In genomic region chr12:98602114-98602513, GRCm38 (mm10) we compare ENCODE assay signal across 12 mouse cellular contexts. TPM values are rescaled to one million over a fixed set of nuclear protein-coding genes. Genes with fewer than 3 reads are reported as not detected.
A peak's percentile ranks its signal among the peaks of the same experiment; 100 is the strongest.
DNase-seq lines count a peak whose midpoint lies in the region; ATAC-seq and TF ChIP-seq lines count a peak whose summit lies in the region.
"Had no signal": no experiment of that assay in that cellular context is flagged by ENCODE, and none has a peak within 500 bp of the region (broad histone marks: within the 10 kb centered on the region; RNA-seq: fewer than 3 reads in every experiment).

No protein-coding gene starts in this region.

- no peak for DNase-seq in heart, adult 2 months
- DNase-seq in heart, postnatal 25 days (ENCODE audit: low spot score): no peak
- DNase-seq in splenic B cell, adult 2 months (ENCODE audit: low read depth, low spot score): peak; percentile 52
- DNase-seq: liver, embryonic 13.5 days; right cerebral cortex, postnatal 4 days had no signal

- TF ChIP-seq POLR2A in heart, adult 2 months (IDR thresholded peaks at IDR 0.05; ENCODE audit: insufficient read depth, low read depth, low read length): no peak

- TF ChIP-seq EP300 in heart, adult 2 months (IDR thresholded peaks at IDR 0.05; ENCODE audit: insufficient read depth, low read depth, low read length): no peak

- peaks cover 2% of the 10 kb centered on the region for H3K36me3 ChIP-seq in heart, adult 2 months (ENCODE audit: control insufficient read depth, insufficient read depth, low read length)
- H3K36me3 ChIP-seq in midbrain, embryonic 16.5 days (ENCODE audit: control insufficient read depth, insufficient read depth, low read length): no peaks in the 10 kb centered on the region
- H3K36me3 ChIP-seq in midbrain, embryonic 13.5 days: no peaks in the 10 kb centered on the region
- no peaks in the 10 kb centered on the region for H3K36me3 ChIP-seq in splenic B cell, adult 2 months (ENCODE audit: control insufficient read depth, insufficient read depth, low read length, poor library complexity, severe bottlenecking)
- no peaks in the 10 kb centered on the region for H3K36me3 ChIP-seq in kidney, embryonic 14.5 days (ENCODE audit: control insufficient read depth, insufficient read depth, low read length)
- H3K36me3 ChIP-seq in kidney, embryonic 15.5 days: no peaks in the 10 kb centered on the region
- H3K36me3 ChIP-seq: G1E; liver, embryonic 13.5 days had no signal

- H3K4me1 ChIP-seq in heart, adult 2 months (ENCODE audit: control insufficient read depth, insufficient read depth, low read length): peaks cover 3% of the 10 kb centered on the region; the same call in 1 of the 2 replicates
- peaks cover 6% of the 10 kb centered on the region; the same call in 1 of the 2 replicates for H3K4me1 ChIP-seq in midbrain, embryonic 16.5 days (ENCODE audit: control insufficient read depth, insufficient read depth, low read length)
- H3K4me1 ChIP-seq in midbrain, embryonic 13.5 days (replicated peaks): peaks cover 3% of the 10 kb centered on the region; the same call in 1 of the 2 replicates
- no peaks in the 10 kb centered on the region for H3K4me1 ChIP-seq in kidney, embryonic 14.5 days (ENCODE audit: control insufficient read depth, insufficient read depth, low read length)
- no peaks in the 10 kb centered on the region for H3K4me1 ChIP-seq in kidney, embryonic 15.5 days
- H3K4me1 ChIP-seq: liver, embryonic 13.5 days had no signal

- H3K27me3 ChIP-seq in heart, adult 2 months (ENCODE audit: control insufficient read depth, insufficient read depth, low read length): no peaks in the 10 kb centered on the region
- no peaks in the 10 kb centered on the region for H3K27me3 ChIP-seq in midbrain, embryonic 16.5 days (ENCODE audit: control insufficient read depth, insufficient read depth, low read depth, low read length)
- H3K27me3 ChIP-seq in midbrain, embryonic 13.5 days: no peaks in the 10 kb centered on the region
- no peaks in the 10 kb centered on the region for H3K27me3 ChIP-seq in splenic B cell, adult 2 months (ENCODE audit: control insufficient read depth, insufficient read depth, low read length, poor library complexity, severe bottlenecking)
- H3K27me3 ChIP-seq in kidney, embryonic 14.5 days (ENCODE audit: control insufficient read depth, insufficient read depth, low read length): no peaks in the 10 kb centered on the region
- no peaks in the 10 kb centered on the region for H3K27me3 ChIP-seq in kidney, embryonic 15.5 days
- H3K27me3 ChIP-seq: liver, embryonic 13.5 days had no signal

- intact Hi-C loops in heart, adult 2 months (cut with DNase I): no loop called here
- intact Hi-C loops in heart, postnatal 25 days (cut with DNase I): no loop called here

- H3K9me3 ChIP-seq in midbrain, embryonic 16.5 days (replicated peaks; ENCODE audit: control insufficient read depth, low read length, poor library complexity, severe bottlenecking): peaks cover 4% of the 10 kb centered on the region; the same call in 1 of the 2 replicates
- 0 out of 2 replicates have a peak, but pooled peaks cover 3% of the 10 kb centered on the region for H3K9me3 ChIP-seq in midbrain, embryonic 13.5 days
- 0 out of 2 replicates have a peak, but pooled peaks cover 4% of the 10 kb centered on the region for H3K9me3 ChIP-seq in kidney, embryonic 14.5 days (ENCODE audit: control insufficient read depth, low read length)
- 0 out of 2 replicates have a peak, but pooled peaks cover 4% of the 10 kb centered on the region for H3K9me3 ChIP-seq in kidney, embryonic 15.5 days (replicated peaks)
- H3K9me3 ChIP-seq: G1E; liver, embryonic 13.5 days had no signal

- peak overlapping the region; percentile 56 for H3K27ac ChIP-seq in heart, adult 2 months
- H3K27ac ChIP-seq in midbrain, embryonic 16.5 days (ENCODE audit: low read length): no peak overlapping the region
- no peak overlapping the region for H3K27ac ChIP-seq in midbrain, embryonic 13.5 days
- no peak overlapping the region for H3K27ac ChIP-seq in kidney, embryonic 14.5 days (ENCODE audit: low read depth, low read length)
- no peak overlapping the region for H3K27ac ChIP-seq in kidney, embryonic 15.5 days
- H3K27ac ChIP-seq: liver, embryonic 13.5 days had no signal

- H3K9ac ChIP-seq in heart, adult 2 months (ENCODE audit: low read depth, low read length): no peak overlapping the region
- no peak overlapping the region for H3K9ac ChIP-seq in midbrain, embryonic 16.5 days (ENCODE audit: low read depth, low read length)
- H3K9ac ChIP-seq in midbrain, embryonic 13.5 days (replicated peaks): no peak overlapping the region
- H3K9ac ChIP-seq in kidney, embryonic 14.5 days (ENCODE audit: low read depth, low read length): no peak overlapping the region
- H3K9ac ChIP-seq in kidney, embryonic 15.5 days: no peak overlapping the region
- H3K9ac ChIP-seq: liver, embryonic 13.5 days had no signal

- WGBS in heart, adult 2 months: under 1% methylated on average over 6 of the region's 6 CpGs
- WGBS in midbrain, embryonic 16.5 days: 26% methylated on average over 6 of the region's 6 CpGs
- WGBS in midbrain, embryonic 13.5 days: 42% methylated on average over 6 of the region's 6 CpGs
- WGBS in kidney, embryonic 14.5 days: 44% methylated on average over 6 of the region's 6 CpGs
- 36% methylated on average over 6 of the region's 6 CpGs for WGBS in kidney, embryonic 15.5 days

- peak; percentile 62; the same call in 1 of the 2 replicates for ATAC-seq in midbrain, embryonic 16.5 days
- no peak for ATAC-seq in midbrain, embryonic 13.5 days
- ATAC-seq in common myeloid progenitor, adult 5-6 weeks (replicated peaks; ENCODE audit: low read depth, poor library complexity, severe bottlenecking): peak; percentile 27; the same call in 1 of the 2 replicates
- no peak for ATAC-seq in kidney, embryonic 14.5 days (ENCODE audit: low FRiP score, low TSS enrichment)
- no peak for ATAC-seq in kidney, embryonic 15.5 days (replicated peaks; ENCODE audit: low FRiP score)

- H3K4me2 ChIP-seq in midbrain, embryonic 16.5 days (ENCODE audit: low read length): no peak overlapping the region
- H3K4me2 ChIP-seq in midbrain, embryonic 13.5 days (replicated peaks): no peak overlapping the region
- H3K4me2 ChIP-seq in kidney, embryonic 14.5 days (replicated peaks; ENCODE audit: low read depth, low read length): no peak overlapping the region
- H3K4me2 ChIP-seq in kidney, embryonic 15.5 days: no peak overlapping the region
- H3K4me2 ChIP-seq: liver, embryonic 13.5 days had no signal

- H3K4me3 ChIP-seq in heart, adult 2 months: 0 out of 2 replicates have a peak overlapping the region, but pooled peaks have one; percentile 15
- no peak overlapping the region for H3K4me3 ChIP-seq in midbrain, embryonic 16.5 days (ENCODE audit: low read depth, low read length)
- H3K4me3 ChIP-seq in midbrain, embryonic 13.5 days (replicated peaks): no peak overlapping the region
- H3K4me3 ChIP-seq in kidney, embryonic 14.5 days (ENCODE audit: low read length): no peak overlapping the region
- H3K4me3 ChIP-seq in kidney, embryonic 15.5 days (replicated peaks): no peak overlapping the region
- H3K4me3 ChIP-seq: liver, embryonic 13.5 days had no signal

- H3K79me2 ChIP-seq in heart, adult 2 months (replicated peaks; ENCODE audit: control insufficient read depth, insufficient read depth, low read length): no peaks in the 10 kb centered on the region

- no peak for TF ChIP-seq CTCF in heart, adult 2 months (IDR thresholded peaks at IDR 0.05)

RNA-seq across cellular contexts. Expression of gene Kcnk10, which starts 24.0 kb away (rescaled TPM):
- total RNA-seq in heart, adult 2 months (2021): not detected
- 0.03 and 0.16 TPM in 2 replicates for polyA plus RNA-seq in heart, adult 2 months (2012; rRNA removed)
- not detected for total RNA-seq in heart, postnatal 25 days (2021)
- 40.7 and 50.0 TPM in 2 replicates for polyA plus RNA-seq in midbrain, embryonic 16.5 days (2015; fragmentation: Nextera tagmentation; extraction: Ambion mirVana)
- 51.8 and 53.9 TPM in 2 replicates for polyA plus RNA-seq in midbrain, embryonic 13.5 days (2015; fragmentation: Nextera tagmentation; extraction: Ambion mirVana)
- not detected in 2 replicates for total RNA-seq in common myeloid progenitor, adult 5-6 weeks (2017)
- 1.5 and 1.8 TPM in 2 replicates for polyA plus RNA-seq in kidney, embryonic 14.5 days (2014; fragmentation: Nextera tagmentation; extraction: Ambion mirVana)
- polyA plus RNA-seq in kidney, embryonic 15.5 days (2015; fragmentation: Nextera tagmentation; extraction: Ambion mirVana): 0.90 and 1.5 TPM in 2 replicates
- total RNA-seq: megakaryocyte progenitor cell, adult 5-6 weeks had no signal
- polyA plus RNA-seq: G1E; liver, embryonic 13.5 days had no signal

RNA-seq across cellular contexts. Expression of gene Spata7, which starts 25.8 kb away (rescaled TPM):
- 1 to 10 TPM; 5.2 to 6.5 TPM for total RNA-seq in heart, adult 2 months (2021)
- polyA plus RNA-seq in heart, adult 2 months (2012; rRNA removed): 2.2 and 3.0 TPM in 2 replicates
- 1 to 10 TPM; 5.3 to 6.9 TPM for total RNA-seq in heart, postnatal 25 days (2021)
- polyA plus RNA-seq in midbrain, embryonic 16.5 days (2015; fragmentation: Nextera tagmentation; extraction: Ambion mirVana): 35.7 and 37.7 TPM in 2 replicates
- 29.9 and 31.9 TPM in 2 replicates for polyA plus RNA-seq in midbrain, embryonic 13.5 days (2015; fragmentation: Nextera tagmentation; extraction: Ambion mirVana)
- total RNA-seq in common myeloid progenitor, adult 5-6 weeks (2017): 7.2 and 12.0 TPM in 2 replicates
- polyA plus RNA-seq in kidney, embryonic 14.5 days (2014; fragmentation: Nextera tagmentation; extraction: Ambion mirVana): 18.6 and 18.7 TPM in 2 replicates
- 17.5 and 18.0 TPM in 2 replicates for polyA plus RNA-seq in kidney, embryonic 15.5 days (2015; fragmentation: Nextera tagmentation; extraction: Ambion mirVana)

Comparison
In these comparisons a context has a peak if more than half of its experiments do, and no peak if none do; other contexts are left out.
1. ATAC-seq: peak in midbrain, embryonic 16.5 days (single experiment) and common myeloid progenitor, adult 5-6 weeks (single experiment); none in midbrain, embryonic 13.5 days (single experiment), kidney, embryonic 14.5 days (single experiment) and kidney, embryonic 15.5 days (single experiment).
2. RNA of gene Kcnk10, which starts 24.0 kb away (polyA plus RNA-seq): 51.8 to 53.9 TPM in midbrain, embryonic 13.5 days and 40.7 to 50.0 TPM in midbrain, embryonic 16.5 days; 1.5 to 1.8 TPM in kidney, embryonic 14.5 days, 0.90 to 1.5 TPM in kidney, embryonic 15.5 days and 0.03 to 0.16 TPM in heart, adult 2 months; every median in the first group is over 10 times any median in the second.